ENCODE assay signal across 12 mouse cellular contexts in the genomic region with DNA sequence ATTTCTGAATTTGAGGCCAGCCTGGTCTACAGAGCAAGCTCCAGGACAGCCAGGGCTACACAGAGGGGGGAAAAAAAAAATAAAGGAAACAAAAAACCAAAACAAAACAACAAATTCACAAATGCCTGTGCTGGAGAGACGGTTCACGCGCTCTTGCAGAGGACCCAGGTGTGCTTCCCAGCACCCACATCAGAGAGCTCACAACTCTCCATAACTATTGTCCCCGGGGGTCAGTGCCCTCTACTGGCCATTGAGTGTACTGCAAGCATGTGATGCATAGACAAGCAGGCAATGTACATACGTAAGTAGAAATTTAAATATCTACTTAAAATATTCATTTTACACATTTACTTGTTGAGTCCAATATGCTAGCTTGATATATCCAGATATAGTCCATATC. TPM values are rescaled to one million over a fixed set of nuclear protein-coding genes. Genes with fewer than 3 reads are reported as not detected.
DNase-seq lines count a peak whose midpoint lies in the region; ATAC-seq and TF ChIP-seq lines count a peak whose summit lies in the region.
"Had no signal": no experiment of that assay in that cellular context is flagged by ENCODE, and none has a peak within 500 bp of the region (broad histone marks: within the 10 kb centered on the region; RNA-seq: fewer than 3 reads in every experiment).

No protein-coding gene starts in this region.

- TF ChIP-seq EP300 in heart, postnatal 0 days (IDR thresholded peaks at IDR 0.05; ENCODE audit: low read depth): no peak

- WGBS in heart, postnatal 0 days: 86% methylated on average over 5 of the region's 5 CpGs
- WGBS in bone marrow, adult 2 months: 82% methylated on average over 5 of the region's 5 CpGs

- no peak overlapping the region for H3K9ac ChIP-seq in heart, postnatal 0 days (replicated peaks; ENCODE audit: low read depth, low read length)
- H3K9ac ChIP-seq: neural tube, embryonic 15.5 days had no signal

- no peak for DNase-seq in heart, postnatal 0 days (ENCODE audit: low spot score)
- no peak for DNase-seq in heart, adult 8-10 months (ENCODE audit: low spot score)
- no peak for DNase-seq in testis, postnatal 10 days (ENCODE audit: low spot score)
- peak; percentile 70 for DNase-seq in testis, postnatal 14 days (ENCODE audit: low spot score)
- no peak for DNase-seq in gastrocnemius, postnatal 25 days
- DNase-seq: adrenal gland, adult 8-10 months; cerebellum, adult 9-11 months; midbrain, embryonic 14.5 days had no signal

- H3K4me2 ChIP-seq in heart, postnatal 0 days (ENCODE audit: low read depth, low read length): no peak overlapping the region
- H3K4me2 ChIP-seq: neural tube, embryonic 15.5 days had no signal

- no peak for TF ChIP-seq POLR2A in testis, adult 2 months (IDR thresholded peaks at IDR 0.05; ENCODE audit: control insufficient read depth, low read depth, low read length)
- TF ChIP-seq POLR2A in bone marrow, adult 2 months (IDR thresholded peaks at IDR 0.05; ENCODE audit: borderline replicate concordance, control insufficient read depth, low read depth, low read length): no peak

- H3K4me1 ChIP-seq in heart, postnatal 0 days (ENCODE audit: control insufficient read depth, insufficient read depth): peaks cover 6% of the 10 kb centered on the region
- H3K4me1 ChIP-seq in testis, adult 2 months (ENCODE audit: control insufficient read depth, insufficient read depth, low read length): peaks cover 8% of the 10 kb centered on the region
- H3K4me1 ChIP-seq in bone marrow, adult 2 months (ENCODE audit: control insufficient read depth, insufficient read depth, low read length): no peaks in the 10 kb centered on the region

- no peaks in the 10 kb centered on the region for H3K27me3 ChIP-seq in heart, postnatal 0 days (ENCODE audit: control insufficient read depth, insufficient read depth, low read length)
- H3K27me3 ChIP-seq in testis, adult 2 months (ENCODE audit: control insufficient read depth, insufficient read depth, low read length): no peaks in the 10 kb centered on the region
- H3K27me3 ChIP-seq: neural tube, embryonic 15.5 days had no signal

- no peak for ATAC-seq in heart, postnatal 0 days (ENCODE audit: insufficient read depth, low read depth)
- ATAC-seq in erythroid progenitor cell, adult 5-6 weeks (replicated peaks; ENCODE audit: low FRiP score, poor library complexity, severe bottlenecking): no peak

- TF ChIP-seq CTCF in heart, postnatal 0 days (IDR thresholded peaks at IDR 0.05; ENCODE audit: low read depth): peak; percentile 27
- peak; percentile 71; the same call in 1 of the 2 replicates for TF ChIP-seq CTCF in testis, adult 2 months (IDR thresholded peaks at IDR 0.05; ENCODE audit: control insufficient read depth, insufficient read depth, insufficient replicate concordance, low read depth, low read length)
- peak; percentile 57 for TF ChIP-seq CTCF in bone marrow, adult 2 months (IDR thresholded peaks at IDR 0.05; ENCODE audit: control insufficient read depth, insufficient read depth, low read length)

- no peaks in the 10 kb centered on the region for H3K9me3 ChIP-seq in heart, postnatal 0 days (replicated peaks; ENCODE audit: control insufficient read depth, low read length)
- H3K9me3 ChIP-seq: neural tube, embryonic 15.5 days had no signal

- H3K4me3 ChIP-seq in heart, postnatal 0 days (ENCODE audit: low read depth, low read length): no peak overlapping the region
- H3K4me3 ChIP-seq in testis, adult 2 months (ENCODE audit: control insufficient read depth, low read depth, low read length): no peak overlapping the region
- H3K4me3 ChIP-seq in bone marrow, adult 2 months (replicated peaks; ENCODE audit: control insufficient read depth, low read depth, low read length): no peak overlapping the region
- H3K4me3 ChIP-seq: neural tube, embryonic 15.5 days had no signal

- no peaks in the 10 kb centered on the region for H3K36me3 ChIP-seq in heart, postnatal 0 days (replicated peaks; ENCODE audit: control insufficient read depth, insufficient read depth, low read length)
- no peaks in the 10 kb centered on the region for H3K36me3 ChIP-seq in testis, adult 2 months (ENCODE audit: control insufficient read depth, insufficient read depth, low read length)
- H3K36me3 ChIP-seq: neural tube, embryonic 15.5 days had no signal

- H3K27ac ChIP-seq in heart, postnatal 0 days (ENCODE audit: low read depth): no peak overlapping the region
- no peak overlapping the region for H3K27ac ChIP-seq in testis, adult 2 months (ENCODE audit: control insufficient read depth, insufficient read depth, low read depth, low read length)
- H3K27ac ChIP-seq in bone marrow, adult 2 months (ENCODE audit: control insufficient read depth, insufficient read depth, low read depth, low read length, poor library complexity): no peak overlapping the region
- H3K27ac ChIP-seq: neural tube, embryonic 15.5 days had no signal

RNA-seq across cellular contexts. Expression of a gene that starts 5.5 kb away (rescaled TPM):
- 29.8 and 52.1 TPM in 2 replicates for total RNA-seq in heart, postnatal 0 days (2014; rRNA removed; ENCODE audit: low replicate concordance)
- 19.3 and 23.8 TPM in 2 replicates for polyA plus RNA-seq in heart, postnatal 0 days (2015; fragmentation: Nextera tagmentation; extraction: Ambion mirVana)
- 1 to 10 TPM in 3 of 4 experiments, under 1 TPM in 1; 0.98 to 1.7 (median 1.7) TPM for total RNA-seq in heart, adult 8-10 months (2022)
- 26.9 and 32.1 TPM in 2 replicates for polyA plus RNA-seq in testis, adult 2 months (2012; rRNA removed)
- polyA plus RNA-seq in bone marrow, adult 2 months (2011; ENCODE audit: insufficient read depth, insufficient read length, low replicate concordance, missing spikeins): 14.7 and 20.0 TPM in 2 replicates
- 1 to 10 TPM; 1.0 to 1.3 TPM for total RNA-seq in gastrocnemius, postnatal 25 days (2021)
- total RNA-seq in erythroid progenitor cell, adult 5-6 weeks (2015; ENCODE audit: low replicate concordance): 5.8 and 31.4 TPM in 2 replicates
- total RNA-seq in erythroid progenitor cell, adult 5-6 weeks (2017; ENCODE audit: low replicate concordance): 11.9 and 21.3 TPM in 2 replicates

RNA-seq across cellular contexts. Expression of a gene that starts 52.9 kb away (rescaled TPM):
- total RNA-seq in heart, postnatal 0 days (2014; rRNA removed; ENCODE audit: low replicate concordance): 0.80 and 1.9 TPM in 2 replicates
- 9.3 and 9.7 TPM in 2 replicates for polyA plus RNA-seq in heart, postnatal 0 days (2015; fragmentation: Nextera tagmentation; extraction: Ambion mirVana)
- total RNA-seq in heart, adult 8-10 months (2022): 1 to 10 TPM; 3.0 to 5.7 (median 4.3) TPM
- polyA plus RNA-seq in testis, adult 2 months (2012; rRNA removed): 10.4 and 10.9 TPM in 2 replicates
- not detected in 2 replicates for polyA plus RNA-seq in bone marrow, adult 2 months (2011; ENCODE audit: insufficient read depth, insufficient read length, low replicate concordance, missing spikeins)
- under 1 TPM; 0.67 to 0.70 TPM for total RNA-seq in gastrocnemius, postnatal 25 days (2021)
- total RNA-seq in erythroid progenitor cell, adult 5-6 weeks (2015; ENCODE audit: low replicate concordance): not detected in 2 replicates
- total RNA-seq in erythroid progenitor cell, adult 5-6 weeks (2017; ENCODE audit: low replicate concordance): not detected in 2 replicates
